Mouse (Mus musculus): ENCODE results near the gene Rbm12. TPM values are rescaled to one million over a fixed set of nuclear protein-coding genes. Genes with fewer than 3 reads are reported as not detected.

Rbm12 gene
- total RNA-seq, 2 experiments from 2014 or later: 26.9 to 36.3 TPM

DNA sequence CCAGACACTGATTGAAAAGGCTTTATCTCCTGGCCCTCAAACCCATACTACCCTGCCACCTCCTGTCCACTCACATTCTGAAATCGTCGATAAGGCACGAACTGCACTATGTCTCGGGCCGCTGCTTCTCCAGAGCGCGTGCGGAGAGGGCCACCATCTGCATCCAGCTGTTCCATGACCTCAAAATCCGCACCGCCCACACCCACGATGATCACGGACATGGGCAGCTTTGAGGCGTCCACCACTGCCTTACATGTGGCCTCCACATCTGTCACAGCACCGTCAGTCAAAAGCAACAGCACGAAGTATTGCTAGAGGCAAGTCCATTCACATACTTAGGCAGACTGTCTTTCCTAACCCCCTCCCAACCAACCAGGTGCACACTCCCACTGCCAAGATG, 38.1 kb downstream of the Rbm12 start:
- no peak for DNase-seq (ENCODE audit: low spot score in 2 of 2)
- Histone ChIP-seq H3K4me3 (no peak overlapping the region), H3K27ac (no peak overlapping the region)
- no peak for TF ChIP-seq CTCF (conservative IDR thresholded peaks at IDR 0.05)

GRCm38 (mm10) chr2:156071236-156071635, 40.5 kb downstream of the Rbm12 start:
- TF ChIP-seq CTCF (conservative IDR thresholded peaks at IDR 0.05): no peak
- Histone ChIP-seq H3K4me3 (no peak overlapping the region), H3K27ac (no peak overlapping the region)
- DNase-seq (ENCODE audit: low spot score in 2 of 2): no peak

DNA sequence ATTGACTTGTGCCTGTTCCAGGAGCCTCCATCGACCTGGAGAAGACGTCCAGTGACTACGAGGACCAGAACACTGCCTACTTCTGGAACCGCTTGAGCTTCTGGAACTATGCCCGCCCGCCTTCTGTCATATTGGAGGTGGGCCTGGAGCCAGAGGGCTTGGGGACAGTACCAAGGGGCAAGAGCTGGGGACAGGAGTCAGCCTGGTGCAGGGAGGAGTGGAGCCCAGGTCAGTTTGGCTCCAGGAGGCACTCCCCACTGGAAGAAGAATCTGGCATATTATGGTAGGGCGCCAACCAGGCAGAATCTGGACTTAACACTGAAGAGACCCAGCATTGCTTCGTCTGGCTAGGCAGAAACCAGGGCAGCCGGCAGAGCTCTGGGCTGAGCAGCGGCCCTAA, 43.9 kb downstream of the Rbm12 start:
- DNase-seq (ENCODE audit: low spot score in 2 of 2): no peak
- H3K4me3 ChIP-seq: no peak overlapping the region
- no peak overlapping the region for H3K27ac ChIP-seq
- TF ChIP-seq CTCF (conservative IDR thresholded peaks at IDR 0.05): no peak

DNA sequence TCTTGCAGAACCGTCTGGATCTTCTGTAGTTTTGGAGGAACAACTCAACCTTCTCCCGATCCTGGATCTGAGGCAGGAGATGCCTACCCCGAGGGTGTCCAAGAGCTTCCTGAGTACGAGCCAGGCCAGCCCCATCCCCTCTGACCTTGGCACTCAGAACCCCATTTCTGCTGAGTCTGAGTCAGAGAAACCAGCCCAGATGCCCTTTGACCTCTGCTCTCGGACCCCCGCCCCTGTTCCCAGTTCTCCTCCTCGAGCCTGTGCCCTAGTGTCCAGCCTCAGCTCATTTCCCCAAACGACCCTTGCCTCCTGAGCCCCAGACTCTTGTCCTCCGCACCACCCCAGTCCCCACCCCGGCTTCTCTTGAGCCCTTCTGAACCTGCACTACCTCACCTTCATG, 45.7 kb downstream of the Rbm12 start:
- Histone ChIP-seq H3K4me3 (peak overlapping the region; percentile 66), H3K27ac (peak overlapping the region; percentile 19; the same call in 1 of the 2 replicates)
- TF ChIP-seq CTCF (conservative IDR thresholded peaks at IDR 0.05): no peak
- DNase-seq (ENCODE audit: low spot score in 2 of 2): no peak

DNA sequence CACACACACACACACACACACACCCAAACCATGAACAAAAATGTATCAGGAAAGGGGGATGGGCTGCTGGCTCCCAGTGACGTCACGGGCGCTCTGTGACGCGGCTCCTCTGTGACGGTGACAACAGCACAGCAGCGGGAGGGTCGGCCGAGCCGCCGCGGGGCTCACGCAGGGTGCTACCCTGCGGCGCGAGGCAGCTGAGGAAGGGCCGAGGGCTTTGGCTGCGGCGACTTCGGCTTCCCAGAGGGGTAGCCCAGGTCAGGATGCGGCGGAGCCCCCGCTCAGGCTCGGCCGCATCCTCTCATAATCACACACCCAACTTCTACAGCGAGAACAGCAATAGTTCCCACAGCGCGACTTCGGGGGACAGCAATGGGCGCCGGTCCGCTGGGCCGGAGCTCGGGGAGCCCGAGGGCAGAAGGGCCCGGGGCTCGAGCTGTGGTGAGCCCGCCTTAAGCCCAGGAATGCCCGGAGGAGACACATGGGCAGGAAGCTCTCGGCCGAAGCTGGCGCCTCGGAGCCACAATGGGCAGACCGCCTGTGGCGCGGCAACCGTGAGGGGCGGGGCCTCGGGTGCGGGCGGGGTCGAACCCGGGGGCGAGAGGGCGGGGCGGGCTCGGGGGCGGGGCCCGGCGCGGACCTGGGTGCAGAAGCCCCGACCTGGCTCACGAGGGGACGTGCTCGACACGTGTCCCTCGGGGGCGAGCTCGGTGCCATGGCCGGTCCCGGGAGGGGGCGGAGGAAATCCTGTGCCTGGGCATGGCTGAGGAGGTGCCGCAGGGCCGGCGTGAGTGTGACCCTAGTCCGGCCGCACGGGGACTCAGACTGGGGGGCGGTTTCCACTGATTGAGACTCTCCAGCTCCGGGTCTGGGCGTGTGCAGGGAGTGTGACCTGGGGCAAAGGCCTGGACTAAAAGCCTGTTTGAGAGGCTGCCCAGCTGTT, 46.4 kb downstream of the Rbm12 start, which contains the start of gene Spag4:
Gene Spag4, plus strand, starts transcription at position 77 of the 943 bp plus-strand sequence.
- peak within 1 kb of the TSS; percentile 76 for H3K27ac ChIP-seq
- H3K4me3 ChIP-seq: peak within 1 kb of the TSS; percentile 66
- no peak for TF ChIP-seq CTCF (conservative IDR thresholded peaks at IDR 0.05)
- DNase-seq (ENCODE audit: low spot score in 2 of 2): peak; percentile 47 to 64

DNA sequence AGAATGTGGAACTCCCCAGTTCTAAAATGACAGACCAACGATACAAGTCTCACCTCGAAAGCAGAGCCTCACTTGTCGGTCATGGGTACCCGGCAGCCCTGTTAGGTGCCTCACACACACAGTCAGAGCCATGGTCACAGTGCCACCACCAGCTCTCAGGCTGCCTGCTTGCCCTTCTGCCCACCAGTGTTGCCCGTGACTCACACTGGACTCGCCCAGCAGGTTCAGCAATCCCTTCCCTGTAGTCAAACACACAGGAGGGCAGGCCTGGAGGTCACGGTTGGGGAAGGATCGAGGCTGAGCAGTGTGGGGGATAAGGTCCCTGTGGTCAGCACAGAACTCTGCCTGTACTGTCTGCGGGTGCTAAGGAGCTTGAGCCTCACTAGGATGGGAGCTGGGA, 59.0 kb downstream of the Rbm12 start, which contains the start of gene Fer1l4:
Gene Fer1l4, minus strand, starts transcription at position 132 of the 400 bp plus-strand sequence.
- Histone ChIP-seq H3K4me3 (no peak within 1 kb of the TSS), H3K27ac (no peak within 1 kb of the TSS)
- no peak for DNase-seq (ENCODE audit: low spot score in 2 of 2)
- TF ChIP-seq CTCF (conservative IDR thresholded peaks at IDR 0.05): no peak

GRCm38 (mm10) chr2:156047929-156048328, 63.8 kb downstream of the Rbm12 start:
- no peak overlapping the region for H3K27ac ChIP-seq

DNA sequence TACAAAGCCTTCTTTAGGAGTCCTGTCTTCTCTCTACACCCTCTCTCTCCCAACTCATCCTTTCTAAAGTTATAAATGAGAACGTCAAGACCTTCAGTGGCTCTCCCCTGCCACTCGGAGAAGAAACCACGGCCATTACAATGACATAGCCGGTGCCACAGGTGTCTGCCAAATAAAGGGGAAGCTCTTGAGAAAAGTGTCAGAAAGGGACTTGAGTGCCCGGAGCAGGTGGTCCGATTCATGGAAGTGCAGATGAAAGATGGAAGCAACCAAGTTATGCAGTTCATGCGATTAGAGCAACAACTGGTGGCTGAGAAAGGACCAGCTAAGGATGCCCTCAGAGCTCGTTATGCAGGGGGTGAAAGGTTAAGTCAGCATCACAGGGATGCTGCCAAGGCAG, 68.9 kb downstream of the Rbm12 start:
- TF ChIP-seq CTCF (conservative IDR thresholded peaks at IDR 0.05): no peak
- Histone ChIP-seq H3K27ac (no peak overlapping the region), H3K4me3 (no peak overlapping the region)
- no peak for DNase-seq (ENCODE audit: low spot score in 2 of 2)

More at GRCm38 (mm10) chr2:156047929-156048328, 63.8 kb downstream of the Rbm12 start:
- no peak overlapping the region for H3K4me3 ChIP-seq
- no peak for DNase-seq (ENCODE audit: low spot score in 2 of 2)
- TF ChIP-seq CTCF (conservative IDR thresholded peaks at IDR 0.05): no peak

Other genes with a start within 250 kb of the Rbm12 start
- 10 to 100 TPM; 73.6 to 81.6 TPM for gene Uqcc1, start 181.7 kb downstream of the Rbm12 start, total RNA-seq (2021)
- gene Gm15557, start 171.2 kb downstream of the Rbm12 start, total RNA-seq (2021): not detected
- gene Gdf5, start 166.6 kb downstream of the Rbm12 start, total RNA-seq (2021): under 1 TPM in 1 of 2 experiments, not detected in 1; 0.15 TPM
- gene Cep250, start 155.5 kb downstream of the Rbm12 start, total RNA-seq (2021): 10 to 100 TPM; 19.0 to 21.0 TPM
- gene 6430550D23Rik, start 104.0 kb downstream of the Rbm12 start, total RNA-seq (2021): 1 to 10 TPM; 2.9 to 4.1 TPM
- 100 to 1,000 TPM; 195 to 213 TPM for gene Ergic3, start 103.9 kb downstream of the Rbm12 start, total RNA-seq (2021)
- gene Fer1l4, start 59.0 kb downstream of the Rbm12 start, total RNA-seq (2021): not detected
- 1 to 10 TPM; 3.3 to 5.1 TPM for gene Spag4, start 46.8 kb downstream of the Rbm12 start, total RNA-seq (2021)
- gene Cpne1, start within 50 bp of the Rbm12 start, total RNA-seq (2021): 10 to 100 TPM; 26.9 to 27.3 TPM
- 10 to 100 TPM; 18.5 to 24.6 TPM for gene Gm28036, start 15.1 kb upstream of the Rbm12 start, total RNA-seq (2021)
- gene Romo1, start 32.1 kb upstream of the Rbm12 start, total RNA-seq (2021): 100 to 1,000 TPM; 149 to 160 TPM
- 10 to 100 TPM; 41.6 to 45.2 TPM for gene Nfs1, start 32.2 kb upstream of the Rbm12 start, total RNA-seq (2021)
- 100 to 1,000 TPM; 346 to 390 TPM for gene Rbm39, start 68.3 kb upstream of the Rbm12 start, total RNA-seq (2021)
- 100 to 1,000 TPM; 106 to 116 TPM for gene Phf20, start 84.5 kb upstream of the Rbm12 start, total RNA-seq (2021)
- gene Cnbd2, start 200.3 kb upstream of the Rbm12 start, total RNA-seq (2021): 1 to 10 TPM; 5.1 to 5.4 TPM
- gene Scand1, start 200.7 kb upstream of the Rbm12 start, total RNA-seq (2021): 10 to 100 TPM; 86.5 to 97.6 TPM